13 mouse cellular contexts compared by ENCODE assay signal in the genomic region with DNA sequence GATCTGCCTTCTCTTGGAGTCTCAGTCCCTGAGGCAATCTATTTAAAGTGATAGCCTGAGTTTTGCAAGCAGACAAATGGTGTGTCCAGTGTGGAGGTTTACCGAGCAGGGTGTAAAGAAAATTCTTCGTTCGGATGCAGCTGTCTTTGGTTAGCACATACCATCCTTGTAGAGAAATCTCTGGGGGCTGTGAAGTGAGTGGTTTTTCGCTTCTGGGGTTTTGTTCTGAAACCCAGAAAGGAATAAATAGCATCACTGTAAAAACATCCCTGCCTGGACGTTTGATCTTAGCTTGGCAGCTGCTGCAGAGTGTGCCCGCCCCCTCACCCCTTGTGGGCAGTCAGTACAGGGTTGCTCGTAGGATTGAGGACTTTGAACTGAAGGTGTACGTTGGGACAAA. TPM values are rescaled to one million over a fixed set of nuclear protein-coding genes. Genes with fewer than 3 reads are reported as not detected.
DNase-seq lines count a peak whose midpoint lies in the region; ATAC-seq and TF ChIP-seq lines count a peak whose summit lies in the region.
"Had no signal": no experiment of that assay in that cellular context is flagged by ENCODE, and none has a peak within 500 bp of the region (broad histone marks: within the 10 kb centered on the region; RNA-seq: fewer than 3 reads in every experiment).

No protein-coding gene starts in this region.

- WGBS in hindbrain, embryonic 12.5 days, result 10% methylated on average over 8 of the region's 8 CpGs
- 25% methylated on average over 8 of the region's 8 CpGs for WGBS in hindbrain, postnatal 0 days

- TF ChIP-seq POLR2A in myocyte (IDR thresholded peaks at IDR 0.05; ENCODE audit: insufficient read length, low read depth), result no peak

- no peaks in the 10 kb centered on the region for H3K36me3 ChIP-seq in hindbrain, embryonic 12.5 days
- no peaks in the 10 kb centered on the region for H3K36me3 ChIP-seq in hindbrain, postnatal 0 days (ENCODE audit: insufficient read depth, low read length)
- H3K36me3 ChIP-seq in myocyte (ENCODE audit: control insufficient read depth, insufficient read depth), result no peaks in the 10 kb centered on the region
- H3K36me3 ChIP-seq: kidney, embryonic 15.5 days; liver, embryonic 13.5 days; midbrain, embryonic 10.5 days had no signal

- H3K9me3 ChIP-seq in hindbrain, embryonic 12.5 days (replicated peaks), result no peaks in the 10 kb centered on the region
- no peaks in the 10 kb centered on the region for H3K9me3 ChIP-seq in hindbrain, postnatal 0 days (ENCODE audit: low read length)
- H3K9me3 ChIP-seq: kidney, embryonic 15.5 days; liver, embryonic 13.5 days; midbrain, embryonic 10.5 days had no signal

- peaks cover 24% of the 10 kb centered on the region for H3K4me1 ChIP-seq in hindbrain, embryonic 12.5 days
- no peaks in the 10 kb centered on the region for H3K4me1 ChIP-seq in hindbrain, postnatal 0 days (ENCODE audit: insufficient read depth, low read length)

- no peak overlapping the region for H3K4me3 ChIP-seq in hindbrain, embryonic 12.5 days
- no peak overlapping the region for H3K4me3 ChIP-seq in hindbrain, postnatal 0 days (ENCODE audit: low read length)
- H3K4me3 ChIP-seq in myocyte, result no peak overlapping the region
- H3K4me3 ChIP-seq: heart, adult 2 months; kidney, embryonic 15.5 days; liver, embryonic 13.5 days; midbrain, embryonic 10.5 days had no signal

- no peak for DNase-seq in hindbrain, postnatal 0 days (ENCODE audit: low spot score)
- DNase-seq in B cell, adult 2 months, result peak; percentile 14 to 16
- peak; percentile 47 for DNase-seq in T-cell, adult 2 months (ENCODE audit: low spot score)
- no peak for DNase-seq in retina, postnatal 1 day
- DNase-seq in layer of hippocampus, postnatal 36 days, result no peak
- no peak for DNase-seq in heart, postnatal 4 days
- DNase-seq: forebrain, postnatal 0 days; heart, adult 2 months; liver, embryonic 13.5 days had no signal

- no peaks in the 10 kb centered on the region for H3K27me3 ChIP-seq in hindbrain, embryonic 12.5 days
- no peaks in the 10 kb centered on the region for H3K27me3 ChIP-seq in hindbrain, postnatal 0 days (ENCODE audit: insufficient read depth, low read length)
- H3K27me3 ChIP-seq in myocyte (ENCODE audit: control insufficient read depth, insufficient read depth, insufficient read length), result no peaks in the 10 kb centered on the region
- H3K27me3 ChIP-seq: kidney, embryonic 15.5 days; liver, embryonic 13.5 days had no signal

- no peak overlapping the region for H3K4me2 ChIP-seq in hindbrain, embryonic 12.5 days (replicated peaks)
- H3K4me2 ChIP-seq in hindbrain, postnatal 0 days (ENCODE audit: low read depth, low read length), result no peak overlapping the region
- H3K4me2 ChIP-seq in myocyte (ENCODE audit: low read depth), result peak overlapping the region; percentile 74
- H3K4me2 ChIP-seq: kidney, embryonic 15.5 days; liver, embryonic 13.5 days had no signal

- no peak for ATAC-seq in hindbrain, embryonic 12.5 days (ENCODE audit: low FRiP score)
- ATAC-seq in hindbrain, postnatal 0 days, result no peak
- ATAC-seq: forebrain, postnatal 0 days had no signal

- H3ac ChIP-seq in myocyte (ENCODE audit: control insufficient read depth, insufficient read length), result no peak overlapping the region

- H3K9ac ChIP-seq in hindbrain, embryonic 12.5 days, result no peak overlapping the region
- no peak overlapping the region for H3K9ac ChIP-seq in hindbrain, postnatal 0 days (replicated peaks; ENCODE audit: low read length)
- H3K9ac ChIP-seq: forebrain, postnatal 0 days; kidney, embryonic 15.5 days; liver, embryonic 13.5 days had no signal

- 0 out of 2 replicates have a peak overlapping the region, but pooled peaks have one; percentile 7 for H3K27ac ChIP-seq in hindbrain, embryonic 12.5 days
- no peak overlapping the region for H3K27ac ChIP-seq in hindbrain, postnatal 0 days
- H3K27ac ChIP-seq: heart, adult 2 months; kidney, embryonic 15.5 days; liver, embryonic 13.5 days had no signal

- no peaks in the 10 kb centered on the region for H3K79me2 ChIP-seq in myocyte (ENCODE audit: control insufficient read depth, insufficient read depth)

- no peak for TF ChIP-seq CTCF in hindbrain, postnatal 0 days (IDR thresholded peaks at IDR 0.05; ENCODE audit: low read depth)

TF ChIP-seq in myocyte, 11 proteins besides CTCF, POLR2A, EP300 and RAD21:
- TF ChIP-seq SRF (IDR thresholded peaks at IDR 0.05; ENCODE audit: control insufficient read depth, insufficient read length, low read depth) (no peak), MYOD1 (IDR thresholded peaks at IDR 0.05; ENCODE audit: control insufficient read depth in 1 of 3, insufficient read length in 2 of 3, low read depth in 2 of 3) (peak; percentile 36 to 85 (median 83)), E2F4 (IDR thresholded peaks at IDR 0.05; ENCODE audit: insufficient read depth) (no peak), USF1 (IDR thresholded peaks at IDR 0.05; ENCODE audit: low read depth) (no peak), CEBPB (IDR thresholded peaks at IDR 0.05; ENCODE audit: insufficient read depth, poor library complexity, severe bottlenecking) (peak; percentile 64; the same call in 1 of the 2 replicates), TCF3 (IDR thresholded peaks at IDR 0.05; ENCODE audit: insufficient read length, low read depth) (peak; percentile 50), MYOG (IDR thresholded peaks at IDR 0.05; ENCODE audit: control insufficient read depth in 1 of 3, insufficient read depth in 1 of 3, insufficient read length in 2 of 3, low read depth in 2 of 3) (peak; percentile 74 to 89 (median 74)), TCF12 (IDR thresholded peaks at IDR 0.05; ENCODE audit: insufficient read depth, poor library complexity, severe bottlenecking) (peak; percentile 86), REST (IDR thresholded peaks at IDR 0.05; ENCODE audit: insufficient read depth, insufficient read length) (no peak), POLR2AphosphoS2 (IDR thresholded peaks at IDR 0.05; ENCODE audit: insufficient read length, low read depth) (no peak), MAX (IDR thresholded peaks at IDR 0.05; ENCODE audit: low read depth) (no peak)

RNA-seq across cellular contexts. Expression of a gene that starts 39.2 kb away (rescaled TPM):
- polyA plus RNA-seq in hindbrain, embryonic 12.5 days (2016; fragmentation: Nextera tagmentation; extraction: Ambion mirVana), result 28.6 and 29.8 TPM in 2 replicates
- total RNA-seq in hindbrain, postnatal 0 days (2014; rRNA removed), result 32.6 and 34.1 TPM in 2 replicates
- 16.2 and 16.7 TPM in 2 replicates for polyA plus RNA-seq in hindbrain, postnatal 0 days (2015; fragmentation: Nextera tagmentation; extraction: Ambion mirVana)
- 13.4 TPM for polyA plus RNA-seq in myocyte (2012; fragmentation: generic; extraction: Trizol)
- total RNA-seq in layer of hippocampus, postnatal 36 days (2021), result 10 to 100 TPM; 43.2 to 43.4 TPM
- 10 to 100 TPM; 12.5 to 12.7 TPM for total RNA-seq in heart, postnatal 4 days (2021)

Comparison
In these comparisons a context has a peak if more than half of its experiments do, and no peak if none do; other contexts are left out.
1. DNase-seq: peak in B cell, adult 2 months (2 of 2) and T-cell, adult 2 months (single experiment); none in hindbrain, postnatal 0 days (single experiment), retina, postnatal 1 day (single experiment), layer of hippocampus, postnatal 36 days (0 of 2) and heart, postnatal 4 days (single experiment).